Mouse (Mus musculus) bone marrow macrophage, adult 2 months (primary cell): ENCODE data around the gene Nsg2. TPM values are rescaled to one million over a fixed set of nuclear protein-coding genes. Genes with fewer than 3 reads are reported as not detected.
"Not testable (repeated sequence)": the region's sequence is repeated elsewhere in the genome, so short reads cannot be mapped to it uniquely, and the experiment has no call there.

Experiments
- H3K27ac ChIP-seq: 2 replicates; pipeline ENCODE4 v1.5.1; 2012; ENCODE audit warnings: low read depth, low read length; ENCODE audit not compliant: insufficient read depth
- H3K4me1 ChIP-seq: 2 replicates; pipeline ENCODE4 v1.6.1; 2012; ENCODE audit warnings: low read length; ENCODE audit not compliant: control insufficient read depth, insufficient read depth
- H3K4me3 ChIP-seq: 2 replicates; pipeline ENCODE4 v1.5.1; 2012; ENCODE audit warnings: mild to moderate bottlenecking, low read length, moderate library complexity; ENCODE audit not compliant: insufficient read depth
- CTCF ChIP-seq: IDR thresholded peaks from 2 replicates; pipeline ENCODE4 v1.5.1; 2012; ENCODE audit warnings: low read depth, mild to moderate bottlenecking, low read length, moderate library complexity
- POLR2A ChIP-seq: IDR thresholded peaks from 2 replicates; pipeline ENCODE4 v1.6.1; 2012; ENCODE audit warnings: mild to moderate bottlenecking, low read depth, low read length, borderline replicate concordance
- polyA plus RNA-seq: library from polyadenylated mRNA; stranded (reverse); fragments of >200 nt; gene quantifications from 2 replicates; pipeline ENCODE4 v1.2.4, GENCODE M21; 2012; ENCODE audit not compliant: missing spikeins, insufficient read depth, insufficient read length

Nsg2 gene
- polyA plus RNA-seq, result not detected in 2 replicates

- Histone ChIP-seq H3K4me3 (no peak within 1 kb of the TSS), H3K27ac (no peak within 1 kb of the TSS), H3K4me1 (no peaks in the 10 kb centered on the region)
- TF ChIP-seq CTCF, result no peak
- no peak for TF ChIP-seq POLR2A
Observed at GRCm38 (mm10) chr11:32000281-32000680, at the start of gene Nsg2. Gene Nsg2 (plus strand): TSS chr11:32000463.

GRCm38 (mm10) chr11:31960071-31960470 is 40.2 kb upstream of the Nsg2 start:
- Histone ChIP-seq H3K27ac (no peak overlapping the region), H3K4me1 (peaks cover 2% of the 10 kb centered on the region; the same call in 1 of the 2 replicates), H3K4me3 (no peak overlapping the region)
- no peak for TF ChIP-seq CTCF
- no peak for TF ChIP-seq POLR2A

- Histone ChIP-seq H3K4me1 (peaks cover 2% of the 10 kb centered on the region; the same call in 1 of the 2 replicates), H3K4me3 (no peak overlapping the region), H3K27ac (no peak overlapping the region)
- TF ChIP-seq CTCF (no peak), POLR2A (no peak)
Observed at GRCm38 (mm10) chr11:31963993-31964392, 36.3 kb upstream of the Nsg2 start.

DNA sequence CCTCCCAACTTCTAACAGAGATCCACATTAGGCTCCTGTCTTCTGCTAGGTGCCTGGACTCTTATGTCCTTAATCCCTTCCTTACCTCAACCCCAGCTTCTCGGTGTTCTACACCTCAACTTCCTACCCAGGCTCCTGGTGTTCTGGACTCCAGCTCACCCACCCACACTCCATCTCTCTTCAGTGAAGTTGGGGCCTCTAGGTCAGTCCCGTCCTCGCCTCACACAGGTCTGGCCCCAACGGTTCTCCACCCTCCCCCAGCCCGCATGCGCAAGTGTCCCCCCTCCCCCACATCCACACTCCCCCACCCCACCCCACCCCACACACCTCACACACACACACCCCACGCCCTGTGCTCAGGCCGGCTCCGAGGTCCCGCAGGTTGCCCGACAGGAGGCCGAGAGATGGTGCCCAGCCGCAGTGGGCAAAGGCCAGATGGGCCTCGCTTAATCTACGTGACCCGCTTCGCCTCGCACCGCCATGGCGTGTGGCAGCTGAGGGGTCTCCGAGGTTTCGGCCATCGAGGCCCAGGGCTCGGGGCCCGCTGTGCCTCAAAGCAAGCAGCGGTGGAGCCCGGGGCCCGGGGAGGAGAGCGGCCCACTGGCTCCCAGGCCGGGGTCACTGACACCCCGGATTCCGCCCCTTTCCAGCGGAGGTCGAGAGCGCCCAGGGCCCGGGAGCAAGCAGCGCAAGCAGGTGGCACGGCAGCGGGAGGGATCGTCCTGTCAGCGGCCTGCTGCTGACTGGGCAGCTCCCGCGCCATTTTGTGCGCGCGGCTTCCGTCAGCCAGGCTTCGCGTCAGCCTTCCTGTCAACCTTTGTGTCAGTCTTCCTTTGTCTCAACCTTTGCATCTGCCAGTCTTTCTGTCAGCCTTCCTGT is 34.8 kb upstream of the Nsg2 start, which contains the start of gene 4930524B15Rik:
4930524B15Rik (plus strand) TSS at position 337 of the 879 bp plus-strand sequence.
- TF ChIP-seq POLR2A, result no peak
- no peak for TF ChIP-seq CTCF
- Histone ChIP-seq H3K4me1 (peaks cover 2% of the 10 kb centered on the region; the same call in 1 of the 2 replicates), H3K4me3 (no peak within 1 kb of the TSS), H3K27ac (no peak within 1 kb of the TSS)

DNA sequence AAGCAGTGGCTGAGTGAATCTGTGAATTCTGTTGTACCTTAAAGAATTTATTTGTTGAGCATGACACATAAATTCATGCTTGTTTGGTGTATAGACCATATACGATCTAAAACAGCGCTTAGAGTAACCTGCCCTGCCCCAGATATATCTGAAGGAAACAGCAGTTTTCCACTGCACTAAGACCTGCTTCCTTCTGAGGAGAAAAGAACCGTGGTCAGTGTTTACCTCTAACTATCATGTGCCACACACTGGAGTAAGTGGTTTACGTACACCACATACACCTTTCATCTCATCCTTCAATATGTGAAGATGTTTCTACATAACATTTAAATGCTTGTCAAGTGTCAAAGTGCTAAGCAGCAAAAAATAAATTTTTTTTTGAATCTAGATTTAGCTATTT is 26.1 kb upstream of the Nsg2 start:
- H3K4me1 ChIP-seq, result no peaks in the 10 kb centered on the region
- TF ChIP-seq CTCF (no peak), POLR2A (no peak)
- no peak overlapping the region for H3K27ac ChIP-seq
- no peak overlapping the region for H3K4me3 ChIP-seq

DNA sequence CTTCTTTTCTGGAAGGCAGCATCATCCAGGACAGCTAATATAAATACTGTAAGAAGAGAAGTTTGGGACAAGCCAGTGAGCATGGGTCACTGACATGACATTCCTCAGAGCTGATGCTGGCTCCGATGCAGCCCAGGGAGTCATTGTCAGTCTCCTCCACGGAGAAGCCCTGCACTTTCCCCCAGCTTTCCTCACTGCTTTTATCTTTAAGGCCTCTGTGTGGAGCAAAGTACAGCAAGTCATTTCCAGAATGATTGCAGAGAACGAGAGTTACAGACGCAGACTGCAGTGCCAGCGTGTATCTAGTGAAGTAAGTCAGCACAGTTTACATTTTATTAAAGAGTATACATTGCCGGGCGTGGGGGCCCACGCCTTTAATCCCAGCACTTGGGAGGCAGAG is 25.4 kb upstream of the Nsg2 start:
- no peak for TF ChIP-seq CTCF
- TF ChIP-seq POLR2A, result no peak
- Histone ChIP-seq H3K4me3 (no peak overlapping the region), H3K27ac (no peak overlapping the region), H3K4me1 (no peaks in the 10 kb centered on the region)

DNA sequence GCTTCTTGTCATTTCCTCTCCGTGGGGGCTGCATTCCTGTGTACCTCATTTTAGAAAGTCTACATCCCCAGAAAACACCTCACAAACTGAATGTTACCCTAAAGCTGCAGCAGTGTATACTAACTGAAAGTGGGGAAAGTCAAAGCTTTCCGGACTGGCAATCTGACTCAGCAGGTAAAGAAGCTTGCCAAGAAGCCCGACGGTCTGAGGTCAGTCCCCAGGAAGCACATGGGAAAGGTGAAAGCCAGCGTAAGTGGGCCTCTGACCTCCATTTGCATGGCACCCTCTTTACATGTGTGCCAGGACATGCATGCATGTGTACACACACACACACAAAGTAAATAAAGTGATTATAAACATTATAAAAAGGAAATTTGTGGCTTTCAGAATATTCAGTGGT is 24.6 kb upstream of the Nsg2 start:
- H3K4me1 ChIP-seq, result no peaks in the 10 kb centered on the region
- TF ChIP-seq POLR2A (no peak), CTCF (no peak)
- no peak overlapping the region for H3K4me3 ChIP-seq

GRCm38 (mm10) chr11:31976137-31976536 is 24.1 kb upstream of the Nsg2 start:
- TF ChIP-seq CTCF (no peak), POLR2A (no peak)
- Histone ChIP-seq H3K4me1 (no peaks in the 10 kb centered on the region), H3K27ac (no peak overlapping the region), H3K4me3 (no peak overlapping the region)

More for the DNA sequence above, 24.6 kb upstream of the Nsg2 start:
- H3K27ac ChIP-seq, result no peak overlapping the region

GRCm38 (mm10) chr11:31980089-31980488 is 20.2 kb upstream of the Nsg2 start:
- H3K4me1 ChIP-seq, H3K27ac ChIP-seq, H3K4me3 ChIP-seq: not testable (repeated sequence)

DNA sequence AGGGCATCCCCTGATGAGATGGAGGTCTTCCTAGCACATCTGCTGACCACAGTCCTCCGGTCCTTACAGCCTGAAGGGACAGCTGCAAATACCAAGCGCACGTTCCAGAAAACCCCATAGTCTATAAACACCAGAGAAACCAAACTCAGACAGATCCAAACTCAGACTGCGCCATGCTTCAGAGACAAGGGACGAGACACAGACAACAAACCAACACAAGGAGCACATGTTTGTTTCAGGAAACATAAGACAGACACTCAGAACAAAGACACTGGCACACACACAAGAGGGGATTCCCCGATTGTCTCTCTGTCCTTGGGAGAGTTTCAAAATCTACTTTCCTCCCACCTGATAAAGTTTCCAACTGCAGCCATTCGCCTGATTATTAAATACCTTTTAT is 18.4 kb upstream of the Nsg2 start:
- TF ChIP-seq CTCF, result no peak
- TF ChIP-seq POLR2A, result no peak
- H3K27ac ChIP-seq, result no peak overlapping the region
- H3K4me1 ChIP-seq, result no peaks in the 10 kb centered on the region
- no peak overlapping the region for H3K4me3 ChIP-seq

- not testable (repeated sequence) for H3K27ac ChIP-seq, H3K4me1 ChIP-seq, H3K4me3 ChIP-seq
Observed at GRCm38 (mm10) chr11:31982247-31982943, 17.9 kb upstream of the Nsg2 start.
